In the genomic region with DNA sequence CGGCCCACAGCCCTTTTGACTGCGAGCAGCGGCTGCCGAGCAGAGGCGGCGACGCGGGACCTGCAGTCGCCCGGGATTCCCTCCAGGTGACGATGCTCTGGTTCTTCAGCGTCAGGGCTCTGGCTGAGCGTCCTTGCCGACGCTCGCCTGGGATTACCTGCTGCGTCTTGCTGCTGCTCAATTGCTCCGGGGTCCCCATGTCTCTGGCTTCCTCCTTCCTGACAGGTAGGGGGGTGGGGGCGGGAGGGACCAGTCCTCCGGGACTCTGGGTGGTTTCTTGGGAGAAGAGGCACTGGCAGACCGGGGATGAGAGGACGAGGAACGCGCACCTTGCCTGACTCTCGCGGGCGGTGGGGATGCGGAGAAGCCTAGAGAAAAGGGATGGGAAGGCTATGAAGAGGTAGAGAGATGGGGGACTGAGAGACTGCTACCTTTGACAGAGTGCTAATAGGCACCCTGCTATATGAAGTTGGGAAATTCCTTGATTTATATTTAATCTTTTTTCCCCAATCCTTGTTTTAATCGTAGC, we compare ENCODE assay signal across 8 mouse cellular contexts. TPM values are rescaled to one million over a fixed set of nuclear protein-coding genes. Genes with fewer than 3 reads are reported as not detected.
DNase-seq lines count a peak whose midpoint lies in the region; ATAC-seq and TF ChIP-seq lines count a peak whose summit lies in the region.

No protein-coding gene starts in this region.

- no peaks in the 10 kb centered on the region for H3K9me3 ChIP-seq in heart, embryonic 11.5 days (replicated peaks; ENCODE audit: control insufficient read depth, low read length)
- no peaks in the 10 kb centered on the region for H3K9me3 ChIP-seq in limb, embryonic 11.5 days (ENCODE audit: control insufficient read depth, low read length)
- H3K9me3 ChIP-seq in neural tube, embryonic 15.5 days (replicated peaks), result no peaks in the 10 kb centered on the region

- TF ChIP-seq POLR2A in testis, adult 2 months (IDR thresholded peaks at IDR 0.05; ENCODE audit: control insufficient read depth, low read depth, low read length), result no peak

- H3K36me3 ChIP-seq in heart, embryonic 11.5 days (ENCODE audit: control insufficient read depth, insufficient read depth, low read length), result no peaks in the 10 kb centered on the region
- H3K36me3 ChIP-seq in testis, adult 2 months (ENCODE audit: control insufficient read depth, insufficient read depth, low read length), result no peaks in the 10 kb centered on the region
- H3K36me3 ChIP-seq in limb, embryonic 11.5 days (ENCODE audit: control insufficient read depth, insufficient read depth, low read length), result no peaks in the 10 kb centered on the region
- no peaks in the 10 kb centered on the region for H3K36me3 ChIP-seq in neural tube, embryonic 15.5 days

- ATAC-seq in heart, embryonic 11.5 days (replicated peaks; ENCODE audit: insufficient number of reproducible peaks, low FRiP score, low TSS enrichment), result no peak
- 0 out of 2 replicates have a peak, but pooled peaks have one; percentile 15 for ATAC-seq in limb, embryonic 11.5 days (ENCODE audit: insufficient number of reproducible peaks, low FRiP score, low TSS enrichment, low read depth)
- peak; percentile 45 for ATAC-seq in neural tube, embryonic 15.5 days (ENCODE audit: low FRiP score)
- no peak for ATAC-seq in erythroid progenitor cell, adult 5-6 weeks (replicated peaks; ENCODE audit: low FRiP score, poor library complexity, severe bottlenecking)

- under 1% methylated on average over 29 of the region's 29 CpGs for WGBS in heart, embryonic 11.5 days (ENCODE audit: insufficient replicate concordance)
- under 1% methylated on average over 28 of the region's 29 CpGs for WGBS in limb, embryonic 11.5 days
- 0% methylated on average over 28 of the region's 29 CpGs for whole genome bisulfite sequencing in neural tube, embryonic 15.5 days

- peaks cover 7% of the 10 kb centered on the region; the same call in 1 of the 2 replicates for H3K27me3 ChIP-seq in heart, embryonic 11.5 days (ENCODE audit: control insufficient read depth, insufficient read depth, low read length)
- H3K27me3 ChIP-seq in testis, adult 2 months (ENCODE audit: control insufficient read depth, insufficient read depth, low read length), result no peaks in the 10 kb centered on the region
- peaks cover 35% of the 10 kb centered on the region for H3K27me3 ChIP-seq in limb, embryonic 11.5 days (ENCODE audit: control insufficient read depth, insufficient read depth, low read length)
- H3K27me3 ChIP-seq in neural tube, embryonic 15.5 days (replicated peaks), result peaks cover 21% of the 10 kb centered on the region

- DNase-seq in heart, adult 11 months, result no peak
- DNase-seq in testis, postnatal 14 days (ENCODE audit: low spot score), result no peak
- peak; percentile 51 for DNase-seq in limb, embryonic 11.5 days (ENCODE audit: low spot score)
- no peak for DNase-seq in kidney, adult 8-10 months

- peak overlapping the region; percentile 78; the same call in 1 of the 2 replicates for H3K27ac ChIP-seq in heart, embryonic 11.5 days (ENCODE audit: low read depth, low read length)
- H3K27ac ChIP-seq in testis, adult 2 months (ENCODE audit: control insufficient read depth, insufficient read depth, low read depth, low read length), result no peak overlapping the region
- H3K27ac ChIP-seq in limb, embryonic 11.5 days (replicated peaks; ENCODE audit: low read depth, low read length), result no peak overlapping the region
- H3K27ac ChIP-seq in neural tube, embryonic 15.5 days (replicated peaks), result peak overlapping the region; percentile 85

- no peaks in the 10 kb centered on the region; the same call in 1 of the 2 replicates for H3K4me1 ChIP-seq in heart, embryonic 11.5 days (ENCODE audit: control insufficient read depth, insufficient read depth, low read length)
- H3K4me1 ChIP-seq in testis, adult 2 months (ENCODE audit: control insufficient read depth, insufficient read depth, low read length), result peaks cover 8% of the 10 kb centered on the region
- peaks cover 7% of the 10 kb centered on the region; the same call in 1 of the 2 replicates for H3K4me1 ChIP-seq in limb, embryonic 11.5 days (ENCODE audit: control insufficient read depth, insufficient read depth, low read length)
- peaks cover 10% of the 10 kb centered on the region for H3K4me1 ChIP-seq in neural tube, embryonic 15.5 days

- H3K4me3 ChIP-seq in heart, embryonic 11.5 days (ENCODE audit: low read depth, low read length), result peak overlapping the region; percentile 72
- H3K4me3 ChIP-seq in testis, adult 2 months (ENCODE audit: control insufficient read depth, low read depth, low read length), result peak overlapping the region; percentile 65; the same call in 1 of the 2 replicates
- H3K4me3 ChIP-seq in limb, embryonic 11.5 days (ENCODE audit: low read depth, low read length), result peak overlapping the region; percentile 65
- H3K4me3 ChIP-seq in neural tube, embryonic 15.5 days (replicated peaks), result peak overlapping the region; percentile 72

- TF ChIP-seq CTCF in testis, adult 2 months (IDR thresholded peaks at IDR 0.05; ENCODE audit: control insufficient read depth, insufficient read depth, insufficient replicate concordance, low read depth, low read length), result no peak

- H3K4me2 ChIP-seq in heart, embryonic 11.5 days, result peak overlapping the region; percentile 76
- H3K4me2 ChIP-seq in limb, embryonic 11.5 days (ENCODE audit: low read depth, severe bottlenecking), result peak overlapping the region; percentile 95
- H3K4me2 ChIP-seq in neural tube, embryonic 15.5 days, result peak overlapping the region; percentile 98

- H3K9ac ChIP-seq in heart, embryonic 11.5 days (ENCODE audit: low read depth, low read length), result peak overlapping the region; percentile 81
- peak overlapping the region; percentile 76 for H3K9ac ChIP-seq in limb, embryonic 11.5 days (ENCODE audit: low read length)
- peak overlapping the region; percentile 61 for H3K9ac ChIP-seq in neural tube, embryonic 15.5 days (replicated peaks)

RNA-seq across cellular contexts. Expression of a gene that starts 0.7 kb away (rescaled TPM):
- polyA plus RNA-seq in heart, embryonic 11.5 days (2014; fragmentation: Nextera tagmentation; extraction: Ambion mirVana), result 10.9 and 14.8 TPM in 2 replicates
- polyA plus RNA-seq in testis, adult 2 months (2012; rRNA removed), result 0.30 and 0.38 TPM in 2 replicates
- polyA plus RNA-seq in limb, embryonic 11.5 days (2014; fragmentation: Nextera tagmentation; extraction: Ambion mirVana), result 4.9 and 5.9 TPM in 2 replicates
- 10.7 and 12.3 TPM in 2 replicates for polyA plus RNA-seq in neural tube, embryonic 15.5 days (2015; fragmentation: Nextera tagmentation; extraction: Ambion mirVana)
- not detected in 2 replicates for total RNA-seq in erythroid progenitor cell, adult 5-6 weeks (2015; ENCODE audit: low replicate concordance)
- 0.51 TPM in 1 of 2 replicates, not detected in the other for total RNA-seq in erythroid progenitor cell, adult 5-6 weeks (2017; ENCODE audit: low replicate concordance)

Comparison
In these comparisons a context has a peak if more than half of its experiments do, and no peak if none do; other contexts are left out.
1. ATAC-seq: peak in limb, embryonic 11.5 days (single experiment) and neural tube, embryonic 15.5 days (single experiment); none in heart, embryonic 11.5 days (single experiment) and erythroid progenitor cell, adult 5-6 weeks (single experiment).
2. H3K27ac ChIP-seq: peak in heart, embryonic 11.5 days (single experiment) and neural tube, embryonic 15.5 days (single experiment); none in testis, adult 2 months (single experiment) and limb, embryonic 11.5 days (single experiment).
3. Peak in every context shown above with its lines, with median percentiles within 50 percentile points of each other: H3K4me2 ChIP-seq, H3K4me3 ChIP-seq and H3K9ac ChIP-seq.